Mouse (Mus musculus) embryonic facial prominence, embryonic 15.5 days (tissue): ENCODE measurements around the gene Ssbp2. TPM values are rescaled to one million over a fixed set of nuclear protein-coding genes. Genes with fewer than 3 reads are reported as not detected.

Experiments
- ATAC-seq: fragments of 200-750 bp; cut with Nextera tagmentation; 2 replicates; pipeline ENCODE4 v1.8.0; 2017; ENCODE audit warnings: low read depth, moderate TSS enrichment; ENCODE audit not compliant: insufficient number of reproducible peaks, low FRiP score, low TSS enrichment
- H3K27ac ChIP-seq: fragments of 300-500 bp; sonication (generic); replicated peaks from 2 replicates; pipeline ENCODE4 v1.5.1; 2015; ENCODE audit warnings: mild to moderate bottlenecking, inconsistent platforms
- H3K27me3 ChIP-seq: fragments of 300-500 bp; sonication (generic); 2 replicates; pipeline ENCODE4 v1.6.1; 2015; ENCODE audit warnings: inconsistent platforms
- H3K36me3 ChIP-seq: fragments of 300-500 bp; sonication (generic); 2 replicates; pipeline ENCODE4 v1.6.1; 2015; ENCODE audit warnings: mild to moderate bottlenecking, inconsistent platforms
- H3K4me1 ChIP-seq: fragments of 300-500 bp; sonication (generic); 2 replicates; pipeline ENCODE4 v1.6.1; 2015; ENCODE audit warnings: inconsistent platforms
- H3K4me2 ChIP-seq: fragments of 300-500 bp; sonication (generic); replicated peaks from 2 replicates; pipeline ENCODE4 v1.6.1; 2015; ENCODE audit warnings: mild to moderate bottlenecking, inconsistent platforms
- H3K4me3 ChIP-seq: fragments of 300-500 bp; sonication (generic); replicated peaks from 2 replicates; pipeline ENCODE4 v1.5.1; 2015; ENCODE audit warnings: mild to moderate bottlenecking, inconsistent platforms
- H3K9ac ChIP-seq: fragments of 300-500 bp; sonication (generic); 2 replicates; pipeline ENCODE4 v1.6.1; 2015; ENCODE audit warnings: inconsistent platforms
- H3K9me3 ChIP-seq: fragments of 300-500 bp; sonication (generic); replicated peaks from 2 replicates; pipeline ENCODE4 v1.6.1; 2016; ENCODE audit warnings: inconsistent platforms
- WGBS: fragments of 180-500 bp; shearing (Covaris S2); methylation state at CpG from one replicate; pipeline ENCODE4 v1.1.7; 2015; 5-methylcytosine and 5-hydroxymethylcytosine counted together
- polyA plus RNA-seq: library from polyadenylated mRNA; unstranded; fragments of >200 nt; fragmentation: Nextera tagmentation; extraction: Ambion mirVana; gene quantifications from 2 replicates; pipeline ENCODE4 v1.2.1, GENCODE M21; 2015

Ssbp2 gene
- polyA plus RNA-seq, 1 experiment from 2014 or later, result 193 TPM

DNA sequence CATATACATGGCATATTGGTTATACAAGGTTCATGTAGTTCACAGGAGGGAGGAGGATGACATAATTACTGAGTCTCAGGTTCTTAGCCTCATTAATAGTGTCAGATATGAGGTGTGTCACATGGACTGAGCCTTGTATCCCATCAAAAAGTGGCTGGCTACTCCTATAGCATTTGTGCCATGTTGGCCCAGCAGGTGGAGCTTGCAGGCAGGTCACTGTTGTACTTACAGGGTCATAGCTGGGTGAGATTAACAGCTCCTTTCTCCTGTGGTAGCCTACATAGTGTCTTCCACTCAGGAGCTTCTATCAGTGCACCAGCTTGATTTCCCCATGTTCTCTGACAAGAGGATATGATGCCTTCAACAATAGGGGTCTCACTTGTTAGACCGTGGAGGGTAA is 135.2 kb downstream of the Ssbp2 start:
- H3K4me3 ChIP-seq, result no peak overlapping the region
- H3K4me2 ChIP-seq, result no peak overlapping the region
- WGBS, result 77% methylated on average over 1 of the region's 1 CpGs
- no peak overlapping the region for H3K9ac ChIP-seq
- no peak for ATAC-seq
- no peaks in the 10 kb centered on the region for H3K9me3 ChIP-seq
- no peaks in the 10 kb centered on the region for H3K4me1 ChIP-seq
- H3K27me3 ChIP-seq, result no peaks in the 10 kb centered on the region
- no peak overlapping the region for H3K27ac ChIP-seq
- no peaks in the 10 kb centered on the region for H3K36me3 ChIP-seq

DNA sequence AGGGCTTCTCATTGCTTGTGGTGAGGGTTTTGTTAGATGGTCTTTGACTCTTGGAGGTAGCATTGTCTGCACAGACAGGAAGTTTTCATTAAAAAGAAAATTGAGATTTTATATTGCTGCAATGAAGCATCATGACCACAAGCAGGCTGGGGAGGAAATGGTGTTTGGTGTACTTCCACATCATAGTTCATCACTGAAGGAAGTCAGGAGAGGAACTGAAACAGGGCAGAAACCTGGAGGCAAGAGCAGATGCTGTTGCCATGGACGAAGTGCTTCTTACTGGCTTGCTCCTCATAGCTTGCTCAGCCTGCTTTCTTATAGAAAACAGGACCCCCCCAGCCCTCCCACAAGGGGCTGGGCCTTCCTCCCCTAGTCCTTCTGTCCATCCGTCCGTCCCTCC is 139.5 kb downstream of the Ssbp2 start:
- ATAC-seq, result no peak
- H3K4me1 ChIP-seq, result no peaks in the 10 kb centered on the region
- 93% methylated on average over 3 of the region's 3 CpGs for WGBS

DNA sequence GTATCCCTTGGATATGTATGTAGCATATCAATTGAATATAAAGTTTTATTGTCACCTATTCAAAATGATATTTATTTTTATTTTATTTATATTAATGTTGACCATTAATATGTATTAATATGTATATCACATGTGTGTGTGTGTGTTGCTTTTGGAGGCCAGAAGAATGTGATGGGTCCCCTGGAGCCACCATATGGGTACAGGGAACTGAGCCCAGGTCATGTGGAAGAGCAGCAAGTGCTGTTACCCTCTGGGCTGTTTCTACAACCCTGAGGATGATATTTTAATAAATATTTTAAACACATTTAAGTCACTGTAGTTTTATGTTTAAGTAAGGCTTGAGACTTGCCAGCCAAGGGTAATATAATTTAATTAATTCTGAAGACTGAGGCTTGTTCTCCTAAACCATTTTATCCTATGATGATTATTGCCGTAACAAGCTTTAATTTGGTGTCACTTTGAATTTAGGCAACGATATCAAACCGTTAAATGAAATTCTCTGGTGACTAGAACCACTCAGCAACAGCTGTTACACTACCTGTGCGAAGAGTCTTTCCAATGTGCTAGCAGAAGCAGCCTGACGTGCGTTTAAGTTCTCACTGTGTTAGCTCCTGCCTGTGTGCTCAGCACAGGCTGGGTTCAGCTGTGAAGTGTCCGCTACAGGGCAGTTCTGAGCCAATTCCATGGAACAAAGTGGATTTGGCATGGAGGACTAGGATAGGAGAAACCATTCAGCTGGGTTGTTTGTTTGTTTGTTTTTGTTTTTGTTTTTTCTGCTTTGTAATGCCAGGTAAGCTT is 145.2 kb downstream of the Ssbp2 start:
- 77% methylated on average over 7 of the region's 7 CpGs for WGBS
- no peak overlapping the region for H3K4me2 ChIP-seq
- ATAC-seq, result no peak
- no peak overlapping the region for H3K4me3 ChIP-seq
- no peaks in the 10 kb centered on the region for H3K4me1 ChIP-seq
- H3K36me3 ChIP-seq, result no peaks in the 10 kb centered on the region
- H3K27me3 ChIP-seq, result no peaks in the 10 kb centered on the region
- no peak overlapping the region for H3K9ac ChIP-seq
- no peaks in the 10 kb centered on the region for H3K9me3 ChIP-seq
- no peak overlapping the region for H3K27ac ChIP-seq

More for the DNA sequence above, 139.5 kb downstream of the Ssbp2 start:
- Histone ChIP-seq H3K36me3 (no peaks in the 10 kb centered on the region), H3K4me3 (no peak overlapping the region), H3K27ac (no peak overlapping the region), H3K9me3 (no peaks in the 10 kb centered on the region), H3K4me2 (no peak overlapping the region), H3K9ac (no peak overlapping the region), H3K27me3 (no peaks in the 10 kb centered on the region)

DNA sequence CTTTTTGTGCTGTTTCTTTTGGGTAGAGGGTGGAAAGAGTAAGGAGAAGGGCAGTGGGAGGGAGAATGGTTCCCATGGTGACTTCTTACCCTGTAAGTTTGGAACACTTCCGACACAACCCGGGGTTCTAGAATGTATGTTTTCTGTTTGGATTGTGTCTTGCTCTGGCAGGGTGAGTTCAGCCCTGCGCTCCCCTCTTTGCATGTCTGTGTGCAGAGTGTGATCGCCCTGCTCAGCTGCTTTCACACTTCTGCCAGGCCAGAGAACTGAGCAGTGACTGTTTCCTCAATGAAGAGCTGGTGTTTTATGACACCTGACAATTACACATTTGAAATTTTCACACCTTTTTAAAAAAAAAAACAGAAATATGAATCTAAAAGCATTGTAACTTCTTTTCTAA is 150.5 kb downstream of the Ssbp2 start:
- Histone ChIP-seq H3K27ac (no peak overlapping the region), H3K9me3 (no peaks in the 10 kb centered on the region), H3K4me3 (no peak overlapping the region), H3K27me3 (no peaks in the 10 kb centered on the region), H3K4me2 (no peak overlapping the region), H3K4me1 (no peaks in the 10 kb centered on the region), H3K9ac (no peak overlapping the region), H3K36me3 (no peaks in the 10 kb centered on the region)
- WGBS, result 85% methylated on average over 4 of the region's 4 CpGs
- no peak for ATAC-seq

DNA sequence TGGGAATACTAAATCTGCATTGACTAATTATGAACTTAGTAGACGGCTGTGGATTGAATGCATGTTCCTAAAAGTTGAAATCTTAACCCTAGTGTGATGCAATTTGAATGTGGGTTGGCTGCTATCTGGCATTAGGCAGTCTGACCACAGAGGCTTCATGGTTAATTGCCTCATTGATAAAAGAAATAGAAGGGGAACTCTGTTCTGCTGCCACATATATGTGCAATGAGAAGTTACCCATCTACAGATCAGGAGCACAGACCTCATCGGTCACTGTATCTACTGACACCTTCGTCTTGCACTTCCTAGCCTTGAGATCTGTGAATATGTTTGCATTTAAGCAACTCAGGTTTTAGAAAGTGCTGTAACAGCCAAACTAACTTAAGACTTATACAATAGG is 151.8 kb downstream of the Ssbp2 start:
- H3K36me3 ChIP-seq, result no peaks in the 10 kb centered on the region
- H3K9me3 ChIP-seq, result no peaks in the 10 kb centered on the region
- no peak overlapping the region for H3K27ac ChIP-seq

DNA sequence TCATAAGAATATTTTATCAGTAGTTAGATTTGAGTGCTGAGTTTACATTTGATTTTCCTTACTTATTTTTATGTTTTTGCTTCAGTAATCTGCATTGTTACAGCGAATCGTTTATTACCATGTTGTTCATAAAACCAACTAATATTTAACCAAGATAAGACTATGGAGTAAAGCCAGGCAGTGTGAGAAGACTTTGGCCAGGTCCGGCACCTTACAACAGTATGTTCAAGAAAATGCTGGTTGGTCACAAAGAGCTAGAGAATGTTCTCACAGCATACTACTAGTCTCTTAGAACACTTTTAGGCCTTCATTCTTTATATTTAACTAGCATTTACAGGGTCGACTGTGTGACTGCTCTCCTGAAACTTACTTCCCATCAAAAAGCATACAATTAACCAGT is 152.5 kb downstream of the Ssbp2 start:
- WGBS, result 94% methylated on average over 4 of the region's 4 CpGs

More for the DNA sequence above, 151.8 kb downstream of the Ssbp2 start:
- ATAC-seq, result no peak
- Histone ChIP-seq H3K9ac (no peak overlapping the region), H3K4me2 (no peak overlapping the region), H3K4me1 (no peaks in the 10 kb centered on the region), H3K27me3 (no peaks in the 10 kb centered on the region), H3K4me3 (no peak overlapping the region)
- WGBS, result 83% methylated on average over 3 of the region's 3 CpGs

DNA sequence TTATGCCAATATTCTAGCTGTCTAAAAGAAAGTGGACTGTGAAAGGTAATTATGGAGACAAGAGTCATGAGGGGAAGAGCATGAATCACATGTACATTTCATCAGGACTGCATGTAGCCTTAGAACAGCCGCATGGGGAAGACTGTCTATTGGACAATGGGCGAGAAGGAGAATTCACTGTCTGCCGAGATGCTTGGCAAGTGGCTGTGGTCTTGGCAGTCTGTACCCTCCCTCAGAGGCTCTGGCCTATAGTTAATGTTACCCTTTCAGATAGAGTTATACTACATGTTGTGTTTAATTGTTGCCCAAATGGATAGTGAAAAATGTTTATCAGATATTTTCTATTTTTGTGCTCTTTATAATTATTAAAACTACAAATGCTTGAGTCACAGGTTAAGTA is 156.0 kb downstream of the Ssbp2 start:
- H3K9me3 ChIP-seq, result no peaks in the 10 kb centered on the region
- H3K4me3 ChIP-seq, result no peak overlapping the region
- no peak overlapping the region for H3K4me2 ChIP-seq
- no peaks in the 10 kb centered on the region for H3K4me1 ChIP-seq
- H3K9ac ChIP-seq, result no peak overlapping the region
- H3K36me3 ChIP-seq, result peaks cover 12% of the 10 kb centered on the region
- ATAC-seq, result no peak
- WGBS, result 93% methylated on average over 3 of the region's 3 CpGs
- H3K27me3 ChIP-seq, result no peaks in the 10 kb centered on the region
- H3K27ac ChIP-seq, result no peak overlapping the region

More for the DNA sequence above, 152.5 kb downstream of the Ssbp2 start:
- no peak for ATAC-seq
- H3K4me2 ChIP-seq, result no peak overlapping the region
- no peak overlapping the region for H3K4me3 ChIP-seq
- no peaks in the 10 kb centered on the region for H3K27me3 ChIP-seq
- H3K36me3 ChIP-seq, result peaks cover under 1% of the 10 kb centered on the region; the same call in 1 of the 2 replicates
- no peaks in the 10 kb centered on the region for H3K4me1 ChIP-seq
- no peaks in the 10 kb centered on the region for H3K9me3 ChIP-seq
- H3K9ac ChIP-seq, result no peak overlapping the region
- no peak overlapping the region for H3K27ac ChIP-seq

DNA sequence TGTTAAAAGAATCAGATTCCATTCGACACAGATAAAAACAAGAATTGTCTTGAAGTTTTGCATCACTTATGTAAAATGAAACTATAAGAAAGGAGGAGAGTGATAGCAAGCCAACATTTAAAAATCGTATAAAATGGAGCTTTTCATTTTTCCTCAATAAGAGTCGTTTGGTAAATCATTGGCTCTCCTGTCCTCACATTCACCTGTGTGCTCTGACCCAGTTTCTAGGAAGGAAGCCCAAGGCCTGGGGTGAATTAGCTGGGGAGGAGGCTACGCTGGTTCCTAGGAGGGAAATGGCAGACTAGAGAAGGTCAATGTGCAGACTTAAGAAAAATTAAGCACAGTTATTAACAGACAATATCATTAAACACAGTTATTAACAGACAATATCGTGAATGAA is 156.8 kb downstream of the Ssbp2 start:
- peaks cover 12% of the 10 kb centered on the region for H3K36me3 ChIP-seq
- 84% methylated on average over 5 of the region's 5 CpGs for WGBS
- no peak overlapping the region for H3K4me2 ChIP-seq
- no peak overlapping the region for H3K27ac ChIP-seq
- no peaks in the 10 kb centered on the region for H3K27me3 ChIP-seq
- no peak for ATAC-seq
- no peak overlapping the region for H3K4me3 ChIP-seq
- H3K9ac ChIP-seq, result no peak overlapping the region
- no peaks in the 10 kb centered on the region for H3K9me3 ChIP-seq
- no peaks in the 10 kb centered on the region for H3K4me1 ChIP-seq

DNA sequence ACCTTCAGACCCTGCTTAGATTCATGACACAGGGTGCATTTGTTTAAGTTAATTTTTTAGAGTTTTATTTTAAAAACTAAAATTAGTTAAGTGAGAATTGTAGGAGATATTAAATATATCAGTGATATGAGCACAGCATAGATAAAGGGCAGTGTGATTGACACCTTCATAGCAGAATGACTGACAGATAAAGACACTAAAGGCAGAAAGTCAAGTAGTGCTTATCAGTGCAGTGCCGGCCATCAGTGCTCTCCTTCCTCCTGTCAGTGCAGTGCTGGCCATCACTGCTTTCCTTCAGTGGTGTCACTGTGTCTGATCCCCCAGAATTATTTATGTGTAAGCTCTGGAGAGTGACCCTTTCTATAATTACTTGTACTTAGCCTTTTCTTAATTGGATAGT is 159.3 kb downstream of the Ssbp2 start:
- 52% methylated on average over 1 of the region's 1 CpGs for WGBS
- Histone ChIP-seq H3K27ac (no peak overlapping the region), H3K4me3 (no peak overlapping the region), H3K4me1 (no peaks in the 10 kb centered on the region), H3K27me3 (no peaks in the 10 kb centered on the region), H3K4me2 (no peak overlapping the region), H3K9ac (no peak overlapping the region), H3K9me3 (no peaks in the 10 kb centered on the region), H3K36me3 (peaks cover 12% of the 10 kb centered on the region)
- no peak for ATAC-seq

DNA sequence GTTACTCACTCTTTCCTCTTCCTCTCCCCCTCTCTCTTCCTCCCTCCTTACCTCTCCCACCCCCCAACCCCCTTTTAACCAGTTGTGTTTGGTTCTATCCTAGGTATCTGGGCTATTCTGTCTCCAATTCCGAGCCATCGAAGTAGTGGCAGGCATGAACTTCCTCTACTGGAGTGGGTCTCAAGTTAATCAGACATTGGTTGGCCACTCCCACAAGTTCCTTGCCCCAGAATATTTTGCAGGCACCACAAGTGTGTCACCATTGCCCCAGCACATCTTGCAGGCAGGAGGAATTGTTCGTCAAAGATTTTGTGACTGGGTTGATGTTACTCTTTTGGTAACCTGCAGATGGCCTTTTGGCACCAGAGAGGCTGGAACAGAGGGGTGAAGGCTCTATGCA is 160.5 kb downstream of the Ssbp2 start:
- Histone ChIP-seq H3K4me2 (no peak overlapping the region), H3K27ac (no peak overlapping the region), H3K27me3 (no peaks in the 10 kb centered on the region), H3K9me3 (no peaks in the 10 kb centered on the region), H3K36me3 (peaks cover 12% of the 10 kb centered on the region), H3K9ac (no peak overlapping the region), H3K4me3 (no peak overlapping the region), H3K4me1 (no peaks in the 10 kb centered on the region)
- no peak for ATAC-seq
- WGBS, result 94% methylated on average over 3 of the region's 3 CpGs

DNA sequence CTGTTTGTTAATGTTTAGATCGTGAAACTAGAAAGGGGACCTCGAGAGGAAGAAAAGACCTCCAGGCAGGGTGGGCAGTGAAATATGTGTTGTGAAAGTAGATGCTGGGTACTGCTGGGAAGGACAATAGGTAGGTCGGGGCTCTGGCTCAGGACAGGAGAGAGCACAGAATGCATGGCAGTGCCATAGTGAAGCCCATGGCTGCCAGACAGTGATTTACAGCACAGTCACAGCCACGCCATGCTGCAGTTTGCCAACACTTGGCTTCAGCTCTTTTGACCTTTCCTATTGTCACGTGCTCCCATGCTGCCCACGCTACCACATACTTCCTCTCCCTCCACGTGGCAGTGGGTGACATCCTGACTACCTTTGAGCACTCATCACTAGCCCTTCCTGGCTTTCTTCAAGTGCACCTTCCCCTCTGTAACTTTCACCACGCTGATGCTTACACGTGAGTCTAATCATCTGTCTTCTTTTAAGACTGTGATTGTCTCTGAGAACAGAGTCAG is 171.3 kb downstream of the Ssbp2 start:
- no peaks in the 10 kb centered on the region for H3K4me1 ChIP-seq
- no peak for ATAC-seq
- H3K9ac ChIP-seq, result no peak overlapping the region
- H3K9me3 ChIP-seq, result no peaks in the 10 kb centered on the region
- no peak overlapping the region for H3K4me3 ChIP-seq
- 77% methylated on average over 9 of the region's 9 CpGs for WGBS
- H3K27me3 ChIP-seq, result no peaks in the 10 kb centered on the region
- no peak overlapping the region for H3K27ac ChIP-seq
- H3K36me3 ChIP-seq, result no peaks in the 10 kb centered on the region
- no peak overlapping the region for H3K4me2 ChIP-seq

DNA sequence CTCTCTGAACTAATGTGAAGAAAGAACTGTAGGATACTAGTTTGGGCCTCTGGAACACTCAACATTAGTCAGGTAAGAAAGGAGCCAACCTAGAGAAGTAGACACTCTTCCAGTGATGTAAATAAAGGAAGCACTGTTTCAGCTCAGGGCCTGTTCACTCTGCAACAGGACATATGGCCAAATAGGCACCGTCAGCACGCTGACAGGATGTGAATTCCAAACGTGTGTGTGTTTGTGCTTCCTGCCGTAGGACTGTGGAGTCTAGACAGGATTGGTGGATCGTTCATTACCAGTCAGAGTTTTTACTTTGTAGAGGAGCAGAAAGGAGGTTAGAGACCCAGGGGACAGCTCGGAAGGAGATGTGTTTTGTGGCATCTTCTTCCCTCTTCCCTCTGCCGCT is 174.0 kb downstream of the Ssbp2 start:
- Histone ChIP-seq H3K9ac (no peak overlapping the region), H3K4me2 (no peak overlapping the region), H3K4me3 (no peak overlapping the region), H3K27ac (no peak overlapping the region), H3K4me1 (no peaks in the 10 kb centered on the region), H3K27me3 (no peaks in the 10 kb centered on the region), H3K9me3 (no peaks in the 10 kb centered on the region), H3K36me3 (no peaks in the 10 kb centered on the region)
- WGBS, result 28% methylated on average over 7 of the region's 7 CpGs
- no peak for ATAC-seq
